Mouse (Mus musculus) myocyte (in vitro differentiated cells): ENCODE measurements at regions not wholly inside any gene's neighbourhood (a gene's known extent, or its start where the extent isn't known, plus 50 kb on each side); places are given as distances from the start of the nearest gene placed in this dataset.

Source experiments
- E2F4 ChIP-seq: IDR thresholded peaks from one replicate; pipeline ENCODE4 v1.6.1; 2011; ENCODE audit warnings: mild to moderate bottlenecking, control low read depth, moderate library complexity; ENCODE audit not compliant: insufficient read depth
- POLR2A ChIP-seq: IDR thresholded peaks from one replicate; pipeline ENCODE4 v1.6.1; 2011; ENCODE audit warnings: low read depth, mild to moderate bottlenecking, control low read depth, moderate library complexity; ENCODE audit not compliant: insufficient read length
- TCF12 ChIP-seq: IDR thresholded peaks from one replicate; pipeline ENCODE4 v1.6.1; 2011; ENCODE audit warnings: mild to moderate bottlenecking, control low read depth; ENCODE audit not compliant: poor library complexity, insufficient read depth, severe bottlenecking
- USF1 ChIP-seq: IDR thresholded peaks from one replicate; pipeline ENCODE4 v1.6.1; 2011; ENCODE audit warnings: low read depth, mild to moderate bottlenecking, control low read depth, moderate library complexity

DNA sequence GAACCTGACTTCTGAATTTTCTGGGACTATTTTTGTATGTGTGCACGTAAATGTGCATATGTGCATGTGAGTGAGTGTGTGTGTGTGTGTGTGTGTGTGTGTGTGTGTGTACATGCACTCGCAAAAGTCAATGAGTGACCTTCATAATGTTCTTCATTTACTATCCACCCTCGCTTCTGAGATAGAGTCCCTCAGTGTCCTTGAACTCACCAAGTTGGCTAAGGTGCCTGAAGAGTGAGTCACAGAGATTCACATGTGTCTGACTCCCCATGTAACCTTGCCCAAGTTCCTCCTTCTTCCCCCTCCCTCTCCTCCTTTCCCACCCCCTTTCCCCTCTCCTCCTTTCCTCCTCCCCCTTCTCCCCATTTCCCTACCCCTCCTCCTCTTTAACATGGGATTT, 341.6 kb downstream of the Cdh26 start:
- TF ChIP-seq POLR2A (no peak), USF1 (no peak), TCF12 (no peak), E2F4 (no peak)
